Mouse (Mus musculus): ENCODE measurements at regions not wholly inside any gene's neighbourhood (a gene's known extent, or its start where the extent isn't known, plus 50 kb on each side); places are given as distances from the start of the nearest gene placed in this dataset.

- DNase-seq (ENCODE audit: low spot score in 2 of 2) = no peak
These were observed 68.3 kb upstream of the Frg1 start for GRCm38 (mm10) chr8:41485163-41485562.

- no peak for DNase-seq (ENCODE audit: low spot score in 2 of 2)
These were observed 66.4 kb upstream of the Frg1 start for GRCm38 (mm10) chr8:41483297-41483696.

GRCm38 (mm10) chr8:41472992-41473699, 56.3 kb upstream of the Frg1 start:
- DNase-seq (ENCODE audit: low spot score in 2 of 2) = no peak

GRCm38 (mm10) chr8:41472233-41472632, 55.4 kb upstream of the Frg1 start:
- no peak for DNase-seq (ENCODE audit: low spot score in 2 of 2)
